Mouse (Mus musculus): ENCODE results near the gene Pla1a.

DNA sequence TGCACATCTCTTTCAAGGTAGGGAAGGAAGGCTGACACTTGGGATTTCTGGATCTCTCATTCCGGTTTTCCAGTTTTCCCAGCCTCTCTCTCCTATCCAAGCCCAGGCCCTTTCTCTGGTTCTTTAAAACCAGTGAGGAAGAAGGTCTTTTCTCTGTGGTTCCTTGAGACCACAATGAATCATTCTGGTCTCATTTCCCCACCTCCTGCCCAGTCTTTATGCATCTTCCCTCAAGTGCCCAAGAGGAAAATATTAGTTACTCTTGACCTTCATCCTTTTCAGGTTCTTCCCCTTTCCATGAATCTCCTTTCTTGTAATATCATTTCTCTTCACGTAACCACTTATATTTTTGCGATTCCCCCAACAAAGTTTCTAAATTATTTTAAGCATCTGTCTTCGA, 47.2 kb downstream of the Pla1a start:
- TF ChIP-seq CTCF (conservative IDR thresholded peaks at IDR 0.05; ENCODE audit: low read length) (no peak), NANOG (IDR thresholded peaks at IDR 0.05; ENCODE audit: borderline replicate concordance, low read length) (no peak), POU5F1 (IDR thresholded peaks at IDR 0.05; ENCODE audit: borderline replicate concordance, low read length) (no peak)
